Mouse (Mus musculus): Measurements from ENCODE around the gene Gm28047. TPM values are rescaled to one million over a fixed set of nuclear protein-coding genes. Genes with fewer than 3 reads are reported as not detected.

The Gm28047 gene
- polyA plus RNA-seq, 1 experiment from 2014 or later = 0.19 TPM

DNA sequence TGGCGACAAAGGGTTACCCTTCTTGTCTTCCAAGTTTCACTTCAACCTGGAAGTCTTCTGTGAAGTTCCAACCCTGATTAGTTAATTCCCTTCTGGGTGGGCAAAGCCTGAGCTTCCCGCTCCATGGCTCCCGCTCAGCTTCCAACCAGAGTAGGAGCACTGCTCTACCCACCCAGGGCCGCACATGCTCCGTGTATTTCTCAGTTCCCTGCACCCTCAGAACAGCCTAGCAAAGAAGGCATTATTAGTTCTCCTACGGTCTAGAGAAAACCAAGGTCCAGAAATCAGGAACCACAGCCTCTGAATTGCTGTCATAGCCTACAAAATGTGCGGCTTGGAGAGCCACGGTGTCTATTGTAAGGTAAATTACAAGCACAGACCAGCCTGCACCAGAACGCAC lies 114.8 kb downstream of the Gm28047 start:
- 22% methylated on average over 9 of the region's 9 CpGs for WGBS (ENCODE audit: missing documents)
- H3K79me2 ChIP-seq (ENCODE audit: inconsistent target) = peaks cover 20% of the 10 kb centered on the region
- no peaks in the 10 kb centered on the region for H3K36me3 ChIP-seq (ENCODE audit: inconsistent target)
- peak overlapping the region; percentile 62 for H3K27ac ChIP-seq
- peak overlapping the region; percentile 46 for H3K4me3 ChIP-seq (ENCODE audit: inconsistent target)

DNA sequence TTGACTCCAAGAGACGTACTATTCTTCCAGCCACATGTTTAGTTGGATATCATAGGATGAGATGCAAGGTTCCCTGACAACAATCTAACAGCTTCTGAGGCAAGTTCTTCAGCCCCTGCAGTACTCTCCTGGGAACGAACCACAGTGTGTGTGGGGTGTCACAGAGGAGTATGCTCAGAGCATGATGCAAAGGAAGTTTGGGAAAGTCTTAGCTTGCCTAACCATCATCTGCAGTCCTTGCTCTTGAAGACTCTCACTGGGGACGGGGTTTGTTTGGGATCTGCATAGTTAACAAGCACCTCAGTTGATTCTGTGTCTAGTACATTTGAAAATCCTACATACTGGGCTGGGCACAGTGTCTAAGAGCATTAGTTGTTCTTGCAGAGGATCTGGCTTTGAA lies 116.5 kb downstream of the Gm28047 start:
- no peak overlapping the region for H3K4me3 ChIP-seq (ENCODE audit: inconsistent target)
- WGBS (ENCODE audit: missing documents) = 92% methylated on average over 3 of the region's 3 CpGs
- H3K79me2 ChIP-seq (ENCODE audit: inconsistent target) = peaks cover 22% of the 10 kb centered on the region
- H3K27ac ChIP-seq = 0 out of 2 replicates have a peak overlapping the region, but pooled peaks have one; percentile 69
- H3K36me3 ChIP-seq (ENCODE audit: inconsistent target) = peaks cover 10% of the 10 kb centered on the region

DNA sequence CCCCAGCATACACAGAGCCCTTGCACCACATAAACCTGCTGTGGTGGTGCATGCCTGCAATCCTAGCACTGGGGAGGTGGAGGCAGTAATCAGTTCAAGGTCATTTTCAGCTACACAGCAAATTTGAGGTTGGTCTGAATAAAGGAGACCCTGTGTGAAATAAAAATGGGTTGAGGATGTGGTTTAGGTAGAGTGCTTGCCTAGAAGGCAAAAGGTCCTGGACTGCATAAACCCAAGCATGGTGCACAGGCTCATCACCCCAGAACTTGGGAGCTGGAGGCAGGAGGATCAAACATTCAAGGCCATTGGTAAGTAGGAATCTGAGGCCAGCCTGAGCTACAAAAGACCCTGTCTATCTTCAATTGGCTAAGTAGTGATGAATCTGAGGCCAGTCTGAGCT lies 117.3 kb downstream of the Gm28047 start:
- H3K36me3 ChIP-seq (ENCODE audit: inconsistent target) = peaks cover 17% of the 10 kb centered on the region
- H3K4me3 ChIP-seq (ENCODE audit: inconsistent target) = no peak overlapping the region
- peak overlapping the region; percentile 69 for H3K27ac ChIP-seq
- H3K79me2 ChIP-seq (ENCODE audit: inconsistent target) = peaks cover 22% of the 10 kb centered on the region

DNA sequence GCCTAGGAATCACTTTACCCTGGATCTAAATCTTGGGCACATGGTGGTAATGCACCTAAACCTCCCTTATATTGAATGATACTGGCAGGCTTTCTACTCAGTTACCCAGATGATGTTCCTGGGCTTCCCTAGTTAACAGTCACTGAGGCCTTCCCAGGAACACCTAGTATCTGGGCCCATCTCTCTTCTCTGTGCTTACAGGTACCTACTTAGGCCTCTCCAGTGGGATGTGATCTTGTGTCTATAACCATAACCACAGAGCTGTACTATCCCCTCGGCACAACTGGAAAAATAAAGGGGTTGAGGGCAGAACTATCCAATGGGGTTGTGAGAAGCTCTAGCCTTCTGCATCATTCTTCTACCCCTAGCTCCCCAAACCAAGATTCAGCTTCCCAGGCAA lies 118.0 kb downstream of the Gm28047 start:
- Histone ChIP-seq H3K36me3 (ENCODE audit: inconsistent target) (peaks cover 24% of the 10 kb centered on the region), H3K4me3 (ENCODE audit: inconsistent target) (no peak overlapping the region), H3K27ac (peak overlapping the region; percentile 69), H3K79me2 (ENCODE audit: inconsistent target) (peaks cover 22% of the 10 kb centered on the region)
- 88% methylated on average over 1 of the region's 1 CpGs for WGBS (ENCODE audit: missing documents)

DNA sequence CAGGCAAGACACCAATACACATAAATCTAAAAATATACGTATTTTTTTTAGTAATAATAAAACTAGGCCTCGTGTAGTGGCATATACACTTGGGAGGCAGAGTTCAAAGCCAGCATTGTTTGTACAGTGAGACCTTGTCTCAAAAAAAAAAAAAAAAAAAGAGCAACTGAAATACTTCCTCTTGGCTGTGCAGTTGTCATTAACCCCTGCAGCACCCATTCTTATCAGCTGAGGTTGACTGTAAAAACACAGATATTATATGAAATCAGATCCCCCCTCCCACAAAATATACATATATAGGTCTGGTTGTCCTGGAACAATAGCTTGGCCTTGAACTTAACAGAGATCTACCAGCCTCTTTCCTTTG lies 118.4 kb downstream of the Gm28047 start:
- 17% methylated on average over 2 of the region's 2 CpGs for WGBS (ENCODE audit: missing documents)
- H3K4me3 ChIP-seq (ENCODE audit: inconsistent target) = no peak overlapping the region
- peaks cover 22% of the 10 kb centered on the region for H3K79me2 ChIP-seq (ENCODE audit: inconsistent target)
- peak overlapping the region; percentile 69 for H3K27ac ChIP-seq
- H3K36me3 ChIP-seq (ENCODE audit: inconsistent target) = peaks cover 29% of the 10 kb centered on the region

DNA sequence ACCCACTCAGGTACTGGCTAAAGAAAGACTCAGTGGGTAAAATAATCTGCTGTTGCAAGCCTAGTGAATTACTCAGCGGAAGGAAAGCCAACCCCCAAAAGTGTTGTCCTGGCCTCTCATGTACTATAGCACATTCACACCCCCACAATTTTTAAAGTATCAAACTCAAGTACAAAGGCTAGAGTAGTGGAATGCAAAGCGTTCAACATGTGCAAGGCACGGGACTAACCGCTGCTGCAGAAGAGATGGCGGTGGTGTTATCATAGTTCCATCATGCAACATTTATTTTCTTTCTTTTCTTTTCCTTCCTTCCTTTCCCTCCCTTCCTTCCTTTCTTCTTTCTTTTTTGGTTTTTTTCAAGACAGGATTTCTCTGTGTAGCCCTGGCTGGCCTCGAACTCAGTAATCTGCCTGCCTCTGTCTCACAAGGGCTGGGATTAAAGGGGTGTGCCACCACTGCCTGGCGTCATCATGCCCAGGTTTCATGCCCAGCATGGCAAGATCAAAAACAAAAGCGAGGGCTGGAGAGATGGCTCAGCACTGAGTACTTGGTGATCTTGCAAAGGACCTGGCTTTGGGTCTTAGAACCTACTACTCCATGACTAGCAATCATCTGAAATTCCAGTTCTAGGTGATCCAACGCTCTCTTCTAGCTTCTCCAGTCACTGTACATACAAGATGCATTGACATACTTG lies 119.0 kb downstream of the Gm28047 start:
- Histone ChIP-seq H3K4me3 (ENCODE audit: inconsistent target) (no peak overlapping the region), H3K79me2 (ENCODE audit: inconsistent target) (peaks cover 22% of the 10 kb centered on the region), H3K27ac (peak overlapping the region; percentile 69), H3K36me3 (ENCODE audit: inconsistent target) (peaks cover 34% of the 10 kb centered on the region)
- WGBS (ENCODE audit: missing documents) = 86% methylated on average over 9 of the region's 9 CpGs

DNA sequence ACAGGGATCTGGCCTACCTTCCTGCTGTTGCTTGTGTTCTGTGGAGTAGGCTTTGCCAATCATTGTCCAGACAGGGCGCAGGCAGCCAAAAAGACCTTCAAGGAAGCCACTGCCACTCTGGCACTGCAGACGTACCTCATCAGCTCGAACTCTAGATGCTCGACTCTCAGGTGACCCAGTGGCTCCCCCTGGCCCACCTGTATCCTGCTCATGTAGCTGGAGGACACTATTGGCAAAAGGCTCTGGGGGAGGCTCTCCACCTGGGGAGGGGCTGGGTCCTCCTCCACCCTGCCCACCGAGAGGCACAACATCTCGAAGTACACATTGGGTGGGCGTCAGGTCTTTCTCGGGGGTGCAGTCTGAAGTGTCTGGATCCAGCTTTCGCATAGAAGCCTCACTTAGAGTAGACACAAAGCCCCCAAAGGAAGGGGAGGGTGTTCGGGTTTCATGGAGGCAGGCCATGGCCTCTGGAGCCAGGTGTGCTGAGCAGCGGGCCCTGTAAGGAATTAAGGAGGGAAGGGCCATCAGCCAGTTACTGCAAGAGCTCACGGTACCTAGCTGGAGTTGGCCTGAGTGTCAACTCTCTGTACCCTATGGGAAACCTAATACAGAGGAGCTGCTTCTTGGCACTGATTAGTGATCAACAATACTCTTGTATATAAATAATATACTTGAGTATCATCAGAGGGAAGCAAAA lies 119.6 kb downstream of the Gm28047 start:
- Histone ChIP-seq H3K27ac (no peak overlapping the region), H3K79me2 (ENCODE audit: inconsistent target) (peaks cover 22% of the 10 kb centered on the region), H3K36me3 (ENCODE audit: inconsistent target) (peaks cover 41% of the 10 kb centered on the region), H3K4me3 (ENCODE audit: inconsistent target) (no peak overlapping the region)
- WGBS (ENCODE audit: missing documents) = 90% methylated on average over 8 of the region's 12 CpGs

DNA sequence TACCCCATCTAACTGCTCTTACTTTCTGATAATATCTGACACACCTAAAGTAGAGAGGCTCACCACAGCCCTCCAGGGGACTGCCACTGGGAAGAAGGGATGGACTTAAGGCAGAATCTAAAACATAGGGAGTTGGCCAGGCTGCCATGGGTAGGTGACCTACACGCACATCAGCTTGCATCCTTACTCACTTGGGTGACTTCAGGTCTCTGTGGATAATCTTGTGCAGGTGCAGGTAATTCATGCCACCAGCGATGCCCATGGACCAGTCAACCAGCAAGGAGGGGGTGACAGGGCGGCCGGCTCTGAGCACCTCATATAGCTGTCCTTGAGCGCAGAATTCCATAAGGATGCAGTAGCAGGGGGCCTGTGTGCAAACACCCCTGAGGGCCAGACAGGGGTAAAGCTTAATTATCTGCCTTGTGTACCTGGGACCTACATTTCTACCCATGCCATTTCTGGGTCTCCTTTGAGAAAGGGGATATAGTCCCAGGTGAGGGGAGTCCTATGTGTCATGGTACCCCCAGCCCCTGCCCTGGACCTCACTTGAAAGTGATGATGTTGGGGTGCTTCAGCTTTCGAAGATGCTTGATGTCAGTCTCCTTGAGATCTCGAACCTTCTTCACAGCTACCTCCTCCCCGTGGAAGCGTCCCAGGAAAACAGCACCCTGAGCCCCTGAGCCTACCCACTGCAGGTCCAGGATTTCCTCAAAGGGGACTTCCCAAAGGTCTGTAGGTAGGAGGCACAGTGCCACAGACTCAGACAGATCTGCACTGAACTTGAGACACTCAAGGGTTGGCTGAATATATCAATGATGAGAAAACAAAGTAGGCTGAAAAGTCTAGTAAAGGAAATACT lies 120.7 kb downstream of the Gm28047 start:
- Histone ChIP-seq H3K27ac (no peak overlapping the region), H3K4me3 (ENCODE audit: inconsistent target) (no peak overlapping the region), H3K79me2 (ENCODE audit: inconsistent target) (peaks cover 15% of the 10 kb centered on the region), H3K36me3 (ENCODE audit: inconsistent target) (peaks cover 52% of the 10 kb centered on the region)
- 93% methylated on average over 9 of the region's 9 CpGs for WGBS (ENCODE audit: missing documents)

DNA sequence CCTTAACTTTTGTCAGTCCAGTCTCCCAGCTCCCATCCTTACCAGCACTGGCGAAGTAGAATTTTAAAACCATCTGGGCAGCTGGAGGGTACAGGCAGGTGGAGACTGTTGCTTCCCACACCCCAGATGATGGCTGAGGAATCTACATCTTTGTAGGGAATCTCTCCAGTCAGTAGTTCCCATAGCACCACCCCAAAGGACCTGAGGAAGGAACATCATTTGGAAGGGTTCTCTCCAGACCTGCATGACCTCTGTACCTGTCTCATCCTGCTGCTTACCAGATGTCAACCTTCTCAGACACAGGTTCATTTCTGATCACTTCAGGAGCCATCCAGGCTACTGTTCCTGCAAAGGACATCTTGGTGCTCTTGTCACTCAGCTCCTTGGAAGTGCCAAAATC lies 121.4 kb downstream of the Gm28047 start, which contains the start of gene Gm10337:
TSS of gene Gm10337 (plus strand) at position 276 of the 400 bp plus-strand sequence.
- peaks cover 8% of the 10 kb centered on the region for H3K79me2 ChIP-seq (ENCODE audit: inconsistent target)
- no peak within 1 kb of the TSS for H3K4me3 ChIP-seq (ENCODE audit: inconsistent target)
- peaks cover 58% of the 10 kb centered on the region for H3K36me3 ChIP-seq (ENCODE audit: inconsistent target)
- 100% methylated on average over 1 of the region's 1 CpGs for WGBS (ENCODE audit: missing documents)
- no peak within 1 kb of the TSS for H3K27ac ChIP-seq

DNA sequence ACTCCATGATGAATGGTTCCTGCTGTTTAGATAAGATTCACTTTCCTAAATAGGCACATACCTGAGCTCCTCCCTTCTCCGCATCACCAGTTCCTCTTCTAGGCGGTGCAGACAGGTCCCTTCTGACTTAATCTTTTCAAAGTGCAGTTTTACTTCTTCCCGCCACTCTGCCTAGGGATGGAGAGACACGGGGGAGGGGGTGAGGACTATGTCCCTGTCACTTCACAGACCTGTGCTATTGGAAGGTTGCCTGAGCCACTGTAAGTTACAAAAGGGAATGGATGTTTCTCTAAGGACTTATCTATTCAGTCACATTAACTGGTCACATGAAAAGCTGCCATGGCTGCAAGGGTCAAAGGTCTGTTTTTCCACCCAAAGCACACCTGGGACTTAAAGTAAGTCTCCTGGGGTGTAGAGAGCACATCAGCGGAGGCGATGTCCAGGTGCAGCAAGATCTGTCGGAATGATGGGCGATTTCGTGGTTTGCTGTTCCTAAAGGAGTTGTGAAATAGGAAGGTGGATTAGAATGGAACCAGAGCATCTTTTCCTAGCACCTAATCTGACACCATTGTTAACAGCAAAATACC lies 122.5 kb downstream of the Gm28047 start:
- Histone ChIP-seq H3K4me3 (ENCODE audit: inconsistent target) (no peak overlapping the region), H3K36me3 (ENCODE audit: inconsistent target) (peaks cover 65% of the 10 kb centered on the region), H3K27ac (no peak overlapping the region), H3K79me2 (ENCODE audit: inconsistent target) (peaks cover 7% of the 10 kb centered on the region; the same call in 1 of the 2 replicates)
- WGBS (ENCODE audit: missing documents) = 91% methylated on average over 9 of the region's 9 CpGs

DNA sequence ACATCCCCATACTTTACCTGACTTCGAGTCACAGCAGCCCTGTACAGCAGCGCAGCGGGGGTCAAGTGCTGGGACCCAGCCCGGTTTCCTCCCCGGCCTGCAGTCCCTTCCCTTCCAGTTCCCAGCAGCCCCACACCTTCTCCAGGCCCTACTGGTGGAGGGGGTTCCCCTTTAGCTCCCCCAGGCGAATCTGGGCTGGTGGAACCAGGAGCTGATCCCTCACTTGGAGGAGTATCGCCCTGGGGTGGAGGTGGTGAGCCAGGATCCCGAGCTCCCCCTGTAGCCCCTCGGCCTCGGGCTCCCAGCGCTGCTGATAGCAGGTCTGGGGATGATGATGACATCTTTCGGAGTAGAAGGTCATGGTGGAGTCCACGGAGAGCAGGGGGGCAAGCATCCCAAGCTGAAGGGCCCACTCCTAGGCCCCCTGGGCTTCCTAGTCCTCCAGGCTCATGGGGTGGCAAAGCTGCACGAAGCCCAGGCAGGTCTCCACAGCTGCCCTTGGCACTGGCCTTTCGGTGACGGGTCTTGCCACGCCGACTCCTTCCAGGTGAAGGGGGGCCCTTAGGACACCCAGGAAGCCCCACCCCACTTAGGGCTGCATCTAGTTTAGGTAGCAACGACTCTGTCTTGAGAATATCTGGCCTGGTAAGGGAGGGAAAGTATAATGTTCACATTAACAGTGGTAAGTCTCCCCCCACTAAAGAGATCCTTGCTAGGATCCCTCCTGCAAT lies 123.6 kb downstream of the Gm28047 start:
- peaks cover 18% of the 10 kb centered on the region for H3K79me2 ChIP-seq (ENCODE audit: inconsistent target)
- H3K4me3 ChIP-seq (ENCODE audit: inconsistent target) = no peak overlapping the region
- no peak overlapping the region for H3K27ac ChIP-seq
- peaks cover 70% of the 10 kb centered on the region for H3K36me3 ChIP-seq (ENCODE audit: inconsistent target)
- WGBS (ENCODE audit: missing documents) = 96% methylated on average over 19 of the region's 19 CpGs

DNA sequence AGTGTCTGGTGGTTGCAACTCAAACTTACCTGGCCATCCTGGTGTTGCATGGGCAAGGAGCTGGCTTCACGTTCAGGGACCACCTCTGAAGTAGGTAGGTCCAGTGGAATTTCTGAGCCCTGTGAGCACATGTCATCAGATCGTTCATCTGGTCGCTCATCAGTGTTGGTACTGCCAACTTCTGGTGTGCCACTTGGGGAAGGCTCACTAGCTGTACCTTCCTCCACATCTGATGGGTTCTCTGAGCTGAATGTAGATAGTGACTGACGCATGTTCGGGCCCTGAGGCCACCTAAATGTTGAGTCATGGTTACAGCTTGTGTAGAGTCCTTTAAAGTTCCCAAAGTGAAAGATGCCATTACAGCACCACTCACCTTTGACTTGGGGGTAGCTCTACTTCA lies 124.4 kb downstream of the Gm28047 start:
- WGBS (ENCODE audit: missing documents) = 94% methylated on average over 5 of the region's 5 CpGs
- H3K79me2 ChIP-seq (ENCODE audit: inconsistent target) = peaks cover 25% of the 10 kb centered on the region
- no peak overlapping the region for H3K4me3 ChIP-seq (ENCODE audit: inconsistent target)
- H3K27ac ChIP-seq = no peak overlapping the region
- H3K36me3 ChIP-seq (ENCODE audit: inconsistent target) = peaks cover 76% of the 10 kb centered on the region

DNA sequence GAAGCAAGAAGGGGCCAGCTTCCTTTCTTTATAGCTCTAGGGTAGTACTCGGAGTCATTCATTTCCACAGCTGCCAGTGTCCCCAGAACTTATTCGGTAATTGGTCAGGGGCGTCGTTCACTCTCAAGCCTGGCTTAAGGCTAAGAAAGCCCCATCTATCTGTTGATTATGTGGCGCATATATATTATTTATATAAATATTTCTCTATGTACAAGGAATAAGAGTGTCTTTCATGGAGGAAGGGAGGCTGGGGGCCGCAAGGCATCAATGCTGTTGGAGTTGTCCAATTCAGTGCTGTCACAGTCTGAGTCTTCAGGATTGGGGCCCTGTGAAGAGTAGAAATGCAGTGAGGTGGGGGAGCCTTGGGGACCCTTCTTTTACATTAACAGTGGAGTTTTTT lies 125.0 kb downstream of the Gm28047 start:
- 81% methylated on average over 6 of the region's 6 CpGs for WGBS (ENCODE audit: missing documents)
- no peak overlapping the region for H3K4me3 ChIP-seq (ENCODE audit: inconsistent target)
- no peak overlapping the region for H3K27ac ChIP-seq
- peaks cover 28% of the 10 kb centered on the region for H3K79me2 ChIP-seq (ENCODE audit: inconsistent target)
- H3K36me3 ChIP-seq (ENCODE audit: inconsistent target) = peaks cover 82% of the 10 kb centered on the region

DNA sequence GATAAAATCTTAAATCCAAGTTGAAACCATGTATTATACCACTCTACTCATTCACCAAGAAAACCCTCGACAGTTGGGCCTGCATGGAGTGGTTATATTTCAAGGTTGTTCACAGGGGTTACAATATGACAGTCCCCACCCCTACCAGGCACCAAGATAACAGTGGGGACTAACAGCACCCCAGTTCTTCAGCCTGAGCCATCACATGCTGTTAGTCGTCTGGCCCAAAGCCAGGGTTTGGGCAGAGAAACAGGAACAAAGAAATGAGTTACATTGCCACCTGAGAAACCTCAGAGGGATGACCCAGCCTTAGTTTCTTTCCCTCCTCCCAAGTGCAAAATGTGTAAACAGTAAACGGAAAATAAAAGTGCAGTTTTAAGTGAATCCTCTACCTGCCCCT lies 125.5 kb downstream of the Gm28047 start:
- Histone ChIP-seq H3K4me3 (ENCODE audit: inconsistent target) (no peak overlapping the region), H3K79me2 (ENCODE audit: inconsistent target) (peaks cover 33% of the 10 kb centered on the region), H3K36me3 (ENCODE audit: inconsistent target) (peaks cover 85% of the 10 kb centered on the region), H3K27ac (no peak overlapping the region)
- 41% methylated on average over 3 of the region's 3 CpGs for WGBS (ENCODE audit: missing documents)
